Mouse (Mus musculus): ENCODE measurements at regions not wholly inside any gene's neighbourhood (a gene's known extent, or its start where the extent isn't known, plus 50 kb on each side); places are given as distances from the start of the nearest gene placed in this dataset.
A peak's percentile ranks its signal among the peaks of the same experiment; 100 is the strongest.

GRCm38 (mm10) chrX:156539782-156540181 lies 875.3 kb downstream of the Phex start:
- H3K27me3 ChIP-seq (ENCODE audit: insufficient read depth, low read length) = no peaks in the 10 kb centered on the region
- H3K4me2 ChIP-seq = no peak overlapping the region
- no peak overlapping the region for H3K4me3 ChIP-seq (ENCODE audit: low read depth, low read length)
- H3K27ac ChIP-seq (ENCODE audit: low read depth) = no peak overlapping the region
- DNase-seq (peak; percentile 71), ATAC-seq (ENCODE audit: insufficient read depth) (peak; percentile 77)
- H3K36me3 ChIP-seq (ENCODE audit: insufficient read depth) = no peaks in the 10 kb centered on the region
- 57% methylated on average over 4 of the region's 4 CpGs for WGBS
- no peaks in the 10 kb centered on the region for H3K9me3 ChIP-seq (ENCODE audit: low read depth, low read length)
- TF ChIP-seq CTCF (IDR thresholded peaks at IDR 0.05; ENCODE audit: low read depth) = no peak
- no peaks in the 10 kb centered on the region for H3K4me1 ChIP-seq (ENCODE audit: insufficient read depth)
- no peak overlapping the region for H3K9ac ChIP-seq

- Histone ChIP-seq H3K27me3 (ENCODE audit: insufficient read depth, low read length) (no peaks in the 10 kb centered on the region), H3K9ac (no peak overlapping the region), H3K4me2 (no peak overlapping the region), H3K36me3 (ENCODE audit: insufficient read depth) (no peaks in the 10 kb centered on the region), H3K27ac (ENCODE audit: low read depth) (no peak overlapping the region), H3K9me3 (ENCODE audit: low read depth, low read length) (no peaks in the 10 kb centered on the region), H3K4me3 (ENCODE audit: low read depth, low read length) (no peak overlapping the region), H3K4me1 (ENCODE audit: insufficient read depth) (no peaks in the 10 kb centered on the region)
- ATAC-seq (ENCODE audit: insufficient read depth) (no peak), DNase-seq (peak; percentile 12)
- TF ChIP-seq CTCF (IDR thresholded peaks at IDR 0.05; ENCODE audit: low read depth) = no peak
- 83% methylated on average over 1 of the region's 1 CpGs for WGBS
These were observed 877.6 kb downstream of the Phex start for GRCm38 (mm10) chrX:156537536-156537935.
